Mouse (Mus musculus) cortical plate, adult 2 months (tissue): ENCODE results near the gene Mgat5.

Experiments used
- CTCF ChIP-seq: fragments of 200-500 bp; IDR thresholded peaks from 2 replicates; pipeline ENCODE4 v1.5.1; 2011; ENCODE audit warnings: mild to moderate bottlenecking, control low read depth, low read length; ENCODE audit not compliant: insufficient read depth; ENCODE audit errors: extremely low read depth
- POLR2A ChIP-seq: fragments of 200-500 bp; IDR thresholded peaks from 2 replicates; pipeline ENCODE4 v1.6.1; 2011; ENCODE audit warnings: mild to moderate bottlenecking, low read length, control low read depth; ENCODE audit not compliant: insufficient read depth; ENCODE audit errors: extremely low read depth

DNA sequence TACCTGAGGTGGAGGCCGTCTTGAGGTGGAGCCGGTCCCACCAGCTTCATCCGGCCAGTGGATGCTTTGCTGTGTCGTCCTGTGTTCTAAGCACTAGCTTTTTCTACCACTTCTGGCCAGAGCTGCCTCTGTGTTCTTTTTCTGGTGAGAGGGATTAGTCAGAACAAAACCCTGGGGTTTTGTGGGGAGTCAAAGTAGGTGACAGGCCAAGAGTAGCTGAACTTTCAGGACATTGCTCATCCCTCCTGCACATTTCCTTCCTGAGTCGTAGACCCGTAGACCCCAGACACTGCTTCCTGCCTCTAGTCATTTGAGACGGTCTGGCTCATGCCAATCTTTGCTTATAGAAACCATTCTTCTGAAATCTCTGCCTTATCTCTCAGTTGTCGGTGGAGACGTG lies 140.1 kb downstream of the Mgat5 start:
- TF ChIP-seq POLR2A (no peak), CTCF (no peak)
